Mouse (Mus musculus) lung, postnatal 14 days (tissue): ENCODE measurements around the gene Gm8237.
"Not testable (repeated sequence)": the region's sequence is repeated elsewhere in the genome, so short reads cannot be mapped to it uniquely, and the experiment has no call there.

Experiments
- DNase-seq: peaks from one replicate; pipeline ENCODE4 v3.0.0; 2021

The Gm8237 gene

DNA sequence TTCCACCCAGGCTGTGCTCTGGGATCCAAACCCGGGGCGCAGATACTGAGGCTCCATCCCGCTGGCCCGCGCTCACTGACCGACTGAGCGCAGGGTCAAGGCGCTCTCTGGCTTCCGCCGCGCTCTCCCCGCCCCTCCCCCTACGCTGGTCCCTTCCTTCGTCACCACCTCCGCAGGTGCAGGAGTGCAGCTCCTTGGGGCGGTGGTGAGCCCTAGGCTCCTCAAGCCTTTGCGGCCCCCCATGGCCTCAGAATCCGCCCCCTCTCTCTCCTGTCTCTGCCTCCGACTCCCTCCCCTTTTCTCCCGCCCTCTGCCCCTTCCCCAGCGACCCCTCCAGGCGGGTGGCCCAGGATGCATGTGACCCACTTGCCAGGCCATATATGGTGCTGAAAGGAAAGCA, at the start of gene Gm8237:
Gene Gm8237, minus strand, starts transcription at position 142 of the 400 bp plus-strand sequence.
- not testable (repeated sequence) for DNase-seq

DNA sequence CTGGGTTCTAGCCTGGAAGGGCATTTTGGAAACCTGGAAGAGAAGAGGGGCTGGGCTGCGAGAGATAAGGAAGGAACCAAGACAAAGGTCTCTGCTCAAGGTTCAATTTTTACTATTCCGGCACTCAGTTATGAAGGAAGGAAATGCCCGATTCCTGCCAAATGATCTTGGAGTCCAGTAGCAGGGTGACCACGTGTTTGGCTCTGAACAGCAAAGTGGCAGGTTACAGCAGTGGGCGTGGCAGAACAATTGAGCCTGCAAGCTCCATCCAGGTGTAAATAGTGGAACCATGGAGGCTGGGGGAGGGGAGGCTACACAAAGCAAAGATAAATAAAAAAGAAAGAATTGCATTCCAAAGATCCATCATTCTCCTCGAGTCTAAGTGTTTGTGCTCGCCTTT, 43.1 kb upstream of the Gm8237 start:
- DNase-seq = not testable (repeated sequence)

DNA sequence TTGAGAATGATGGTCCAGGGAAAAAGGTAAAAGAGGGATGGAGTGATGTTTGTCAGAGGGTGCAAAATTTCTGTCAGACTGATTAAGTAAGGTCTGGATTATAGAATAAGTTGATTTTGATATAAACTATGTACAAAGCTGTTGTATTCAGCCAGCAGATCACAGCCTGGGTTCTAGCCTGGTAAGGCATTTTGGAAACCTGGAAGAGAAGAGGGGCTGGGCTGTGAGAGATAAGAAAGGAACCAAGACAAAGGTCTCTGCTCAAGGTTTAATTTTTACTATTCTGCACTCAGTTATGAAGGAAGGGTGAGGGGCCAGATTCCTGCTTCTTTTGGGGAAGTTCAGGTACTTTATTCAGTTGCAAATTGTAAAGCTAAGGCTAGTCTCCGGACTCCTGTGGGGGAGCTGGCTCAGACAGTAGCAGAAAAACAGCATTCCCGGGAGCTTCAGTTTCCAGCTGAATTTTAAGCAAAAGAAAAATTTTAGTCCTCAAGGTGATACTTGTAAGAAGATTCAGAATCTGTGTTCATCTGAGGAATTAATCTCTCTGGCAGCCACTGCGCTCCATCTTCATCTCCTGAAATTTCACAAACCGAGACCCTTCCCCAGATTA, 38.3 kb upstream of the Gm8237 start:
- not testable (repeated sequence) for DNase-seq

DNA sequence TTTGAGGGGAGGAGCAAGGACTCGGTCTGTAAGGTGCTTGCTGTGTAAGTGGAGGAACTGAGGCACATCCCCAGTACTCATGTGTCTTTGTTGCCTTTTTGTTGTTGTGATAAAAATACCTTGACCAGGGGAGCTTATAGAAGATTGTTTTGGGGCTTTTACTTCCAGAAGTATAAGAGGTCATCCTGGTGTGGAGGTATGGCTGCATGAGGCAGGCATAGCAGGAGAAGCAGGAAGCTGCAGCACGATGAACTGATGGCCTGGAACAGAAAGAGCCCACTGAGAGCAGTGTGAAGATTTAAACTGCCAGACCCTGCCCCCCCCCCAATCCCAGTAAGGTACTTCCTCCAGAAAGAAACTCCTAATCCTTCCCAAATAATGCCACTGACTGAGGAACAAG, 33.5 kb upstream of the Gm8237 start:
- DNase-seq = not testable (repeated sequence)

DNA sequence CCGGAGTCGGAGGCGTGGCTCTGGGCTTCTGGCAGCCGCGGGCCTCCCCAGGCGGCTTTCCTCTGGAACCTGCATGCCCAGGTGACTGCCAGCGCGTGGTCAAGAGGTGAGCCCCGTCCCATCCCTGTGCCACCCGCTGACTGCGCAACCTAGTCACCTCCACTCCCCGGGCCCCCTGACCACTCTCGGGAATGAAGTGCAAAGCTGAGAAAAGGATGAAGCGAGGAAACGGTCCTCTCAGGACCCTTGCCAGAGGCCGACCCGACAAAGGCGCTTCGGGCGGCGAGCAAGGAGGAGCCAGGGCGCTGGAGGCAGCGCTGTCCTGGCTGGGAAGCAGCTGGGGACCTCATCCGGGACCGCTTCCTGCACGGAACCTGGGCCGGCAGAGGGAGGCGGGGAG, 391 bp downstream of the Gm8237 start:
- DNase-seq = not testable (repeated sequence)

DNA sequence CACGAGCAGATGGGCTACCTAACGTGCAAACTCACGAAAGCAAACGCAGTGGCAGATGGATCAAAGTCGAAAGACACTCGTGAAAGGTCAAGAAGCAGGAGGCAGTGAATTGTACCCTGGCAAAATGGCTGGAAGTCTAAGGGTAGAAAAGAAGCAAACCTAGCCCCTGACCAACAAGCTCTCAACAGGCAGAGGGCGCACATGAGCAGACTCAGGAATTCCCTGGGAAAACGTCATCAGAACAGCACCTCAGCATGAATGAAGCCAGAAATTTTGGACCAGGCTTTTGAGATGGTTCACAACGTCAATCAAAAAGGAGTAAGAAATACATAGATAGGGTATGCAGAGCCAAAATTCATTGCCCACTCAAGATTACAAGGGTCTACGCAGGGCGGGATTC, 1.0 kb downstream of the Gm8237 start:
- peak; percentile 23 for DNase-seq

DNA sequence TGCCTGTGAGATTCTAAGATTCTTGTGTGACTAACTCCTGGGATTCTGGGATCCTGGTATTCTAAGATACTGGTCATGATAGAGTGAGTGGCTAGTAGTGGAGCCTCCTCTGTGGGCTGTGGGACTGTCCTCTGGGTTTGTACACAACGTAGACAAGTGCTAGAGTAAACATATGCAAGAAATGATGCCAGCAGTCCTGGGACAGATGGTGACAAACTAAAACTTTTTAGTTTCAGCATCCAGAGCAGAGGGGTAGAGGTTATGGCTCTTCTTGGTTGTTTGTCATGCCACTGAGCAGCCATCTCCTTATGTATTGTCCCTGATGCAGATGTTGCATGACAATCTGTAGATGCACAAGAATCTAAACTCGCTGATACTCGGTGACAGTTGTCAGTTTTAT, 24.3 kb downstream of the Gm8237 start:
- not testable (repeated sequence) for DNase-seq

DNA sequence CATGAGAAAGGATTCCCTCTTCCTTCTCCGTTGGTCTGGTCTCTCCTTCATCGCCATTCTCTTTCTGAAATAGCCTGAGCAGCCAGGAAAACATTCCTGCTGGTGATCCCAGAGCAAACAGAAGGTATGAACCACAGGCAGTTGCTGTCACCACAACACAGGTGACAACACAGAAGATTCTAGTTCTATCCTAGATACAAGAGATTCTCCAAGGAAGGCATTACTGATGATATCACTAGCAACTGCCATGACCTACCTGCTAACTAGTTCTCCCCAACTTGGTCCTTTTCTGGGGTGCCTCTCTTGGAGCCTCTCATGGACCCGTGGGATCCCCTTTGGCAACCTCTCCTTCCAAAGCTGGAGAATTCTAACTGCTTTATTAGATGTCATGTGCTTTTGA, 50.0 kb downstream of the Gm8237 start, which contains the start of gene Gm3424:
Gene Gm3424, minus strand, starts transcription at position 101 of the 400 bp plus-strand sequence.
- not testable (repeated sequence) for DNase-seq

DNA sequence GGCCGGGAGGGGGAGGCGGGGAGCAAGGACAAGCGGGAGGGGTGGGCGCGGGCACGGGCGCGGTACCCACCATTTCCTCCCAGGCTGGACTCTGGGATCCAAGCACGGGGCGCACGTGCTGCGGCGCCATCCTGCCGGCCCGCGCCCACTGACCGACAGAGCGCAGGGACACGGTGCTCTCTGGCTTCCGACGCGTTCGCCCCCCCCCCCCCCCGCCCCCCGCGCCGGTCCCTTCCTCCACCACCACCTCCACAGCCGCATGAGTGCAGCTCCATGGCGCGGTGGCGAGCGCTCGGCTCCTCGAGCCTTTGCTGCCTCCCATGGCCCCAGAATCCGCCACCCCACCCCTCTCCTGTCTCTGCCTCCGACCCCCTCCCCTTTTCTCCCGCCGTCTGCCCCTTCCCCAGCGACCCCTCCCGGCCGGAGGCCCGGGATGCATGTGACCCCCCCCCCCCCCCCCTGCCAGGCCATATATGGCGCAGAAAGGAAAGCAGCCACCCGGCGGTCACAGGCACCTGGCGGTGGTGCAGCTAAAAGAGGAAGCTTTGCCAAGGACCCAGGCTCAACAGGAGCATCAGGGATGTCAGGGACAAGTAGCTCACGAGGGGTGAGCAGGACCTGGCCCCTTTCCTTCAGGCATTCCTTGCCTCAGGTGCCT, 67.4 kb downstream of the Gm8237 start:
- DNase-seq = not testable (repeated sequence)
